Mouse (Mus musculus) cerebellum, adult 2 months (tissue): ENCODE data around the gene Tfip11.

ENCODE experiments used
- CTCF ChIP-seq: fragments of 200-500 bp; IDR thresholded peaks from 2 replicates; pipeline ENCODE4 v1.5.1; 2011; ENCODE audit warnings: low read depth, mild to moderate bottlenecking, control low read depth, low read length, moderate library complexity, borderline replicate concordance; ENCODE audit not compliant: insufficient read depth
- POLR2A ChIP-seq: fragments of 200-500 bp; IDR thresholded peaks from 2 replicates; pipeline ENCODE4 v1.6.1; 2011; ENCODE audit warnings: low read length, control low read depth, borderline replicate concordance; ENCODE audit not compliant: insufficient read depth

DNA sequence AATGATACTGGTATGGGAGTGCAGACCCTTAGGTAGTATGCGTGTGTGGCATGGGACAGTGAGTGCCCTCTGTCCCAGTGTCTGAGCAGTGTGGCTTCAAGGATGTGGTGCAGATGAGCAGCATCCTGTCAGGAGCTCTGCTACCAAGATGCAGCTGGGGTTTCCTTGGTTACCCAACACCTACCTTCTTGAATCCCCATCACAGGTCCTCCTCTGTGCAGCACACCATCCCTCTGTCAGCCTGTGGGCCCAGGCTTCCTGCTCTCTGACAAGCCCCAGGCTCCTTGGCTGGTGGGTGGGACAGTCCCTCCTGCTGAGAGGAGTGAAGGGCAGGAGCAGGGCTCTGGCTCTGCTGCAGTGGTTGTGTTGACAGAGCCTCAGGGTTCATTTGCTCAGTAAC, 51.2 kb downstream of the Tfip11 start:
- TF ChIP-seq POLR2A (no peak), CTCF (no peak)
